Mouse (Mus musculus) small intestine, adult 2 months (tissue): Measurements from ENCODE around the gene Ston1.

Source experiments
- CTCF ChIP-seq: fragments of 200-500 bp; IDR thresholded peaks from 2 replicates; pipeline ENCODE4 v1.5.1; 2012; ENCODE audit warnings: low read depth, mild to moderate bottlenecking, control low read depth, inconsistent platforms, low read length, moderate library complexity, mixed read lengths; ENCODE audit not compliant: insufficient replicate concordance, insufficient read length; ENCODE audit errors: extremely low read depth
- POLR2A ChIP-seq: fragments of 200-500 bp; IDR thresholded peaks from 2 replicates; pipeline ENCODE4 v1.6.1; 2012; ENCODE audit warnings: low read depth, mild to moderate bottlenecking, control low read depth, inconsistent platforms, low read length, moderate library complexity

DNA sequence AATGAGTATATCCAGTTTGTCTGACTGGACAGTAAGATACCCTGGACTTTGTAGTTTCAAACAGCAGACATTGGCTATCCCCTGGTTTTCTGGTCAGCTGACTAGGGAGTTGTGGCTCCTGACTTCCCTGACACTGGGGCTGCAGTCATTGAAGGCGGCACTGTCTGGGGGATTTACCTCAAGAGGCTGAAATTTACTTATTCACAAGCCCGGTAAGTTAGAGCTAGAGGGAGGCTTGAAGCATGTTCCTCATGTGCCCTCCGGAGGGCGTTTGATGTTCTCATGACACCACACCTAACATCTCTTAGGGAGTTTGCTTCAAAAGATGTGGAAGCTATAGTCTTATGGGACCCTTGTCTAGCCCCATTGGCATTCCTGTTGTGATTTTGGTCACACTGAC is 40.8 kb upstream of the Ston1 start:
- no peak for TF ChIP-seq POLR2A
- TF ChIP-seq CTCF = no peak
